Mouse (Mus musculus): Measurements from ENCODE around the gene Grid1.

DNA sequence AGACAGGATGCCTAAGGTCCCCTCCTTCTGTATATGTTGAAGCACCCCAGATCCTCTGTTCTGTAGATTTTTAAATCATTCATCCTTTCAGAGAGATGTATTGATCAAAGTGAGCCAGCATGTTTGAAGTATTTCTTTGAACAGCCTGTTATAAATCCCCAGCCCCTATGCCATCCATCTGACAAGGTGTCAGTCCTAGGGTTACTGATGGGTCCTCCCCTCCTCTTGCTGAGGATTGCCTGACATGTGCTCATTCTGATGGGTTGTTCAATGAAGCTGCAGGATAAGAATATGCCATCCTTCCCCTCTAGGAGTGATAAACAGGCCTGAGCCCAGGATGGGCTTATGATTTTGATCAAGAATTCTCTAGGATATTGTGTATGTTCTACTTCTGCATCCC lies 411.5 kb downstream of the Grid1 start:
- no peak for TF ChIP-seq CTCF (IDR thresholded peaks at IDR 0.05; ENCODE audit: low read depth, low read length)
- no peak for TF ChIP-seq POLR2A (IDR thresholded peaks at IDR 0.05; ENCODE audit: extremely low read depth, insufficient read depth, low read length)
